Mouse (Mus musculus) skeletal muscle tissue, adult 2 months (tissue): ENCODE results near the gene Pdxk.

Experiments used
- DNase-seq: peaks from one replicate; pipeline ENCODE4 v3.0.0-alpha.2; 2012; ENCODE audit warnings: low read depth, low spot score

Pdxk gene

DNA sequence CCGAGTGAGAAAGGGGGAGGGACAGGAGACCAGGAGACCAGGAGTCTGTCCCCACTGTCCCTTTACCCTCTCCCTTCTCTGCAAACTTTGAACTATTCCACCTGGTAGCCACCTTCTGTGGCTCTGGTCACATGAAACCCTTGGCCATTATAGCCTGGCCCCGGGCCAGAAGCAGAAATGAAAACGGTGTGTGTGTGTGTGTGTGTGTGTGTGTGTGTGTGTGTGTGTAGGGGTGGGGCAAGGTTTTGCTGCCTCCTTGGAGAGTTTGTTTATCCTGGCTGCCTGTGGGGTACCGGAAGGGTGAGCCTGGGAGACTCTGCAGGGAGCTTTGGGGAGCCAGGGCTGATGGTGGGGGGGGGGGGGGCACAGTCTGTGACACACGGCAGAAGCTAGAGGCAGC lies 4.3 kb downstream of the Pdxk start:
- no peak for DNase-seq

- DNase-seq: peak; percentile 70
Observed at GRCm38 (mm10) chr10:78458348-78459111, 6.2 kb downstream of the Pdxk start.

- DNase-seq: peak; percentile 71
Observed at GRCm38 (mm10) chr10:78457495-78458347, 7.1 kb downstream of the Pdxk start.

DNA sequence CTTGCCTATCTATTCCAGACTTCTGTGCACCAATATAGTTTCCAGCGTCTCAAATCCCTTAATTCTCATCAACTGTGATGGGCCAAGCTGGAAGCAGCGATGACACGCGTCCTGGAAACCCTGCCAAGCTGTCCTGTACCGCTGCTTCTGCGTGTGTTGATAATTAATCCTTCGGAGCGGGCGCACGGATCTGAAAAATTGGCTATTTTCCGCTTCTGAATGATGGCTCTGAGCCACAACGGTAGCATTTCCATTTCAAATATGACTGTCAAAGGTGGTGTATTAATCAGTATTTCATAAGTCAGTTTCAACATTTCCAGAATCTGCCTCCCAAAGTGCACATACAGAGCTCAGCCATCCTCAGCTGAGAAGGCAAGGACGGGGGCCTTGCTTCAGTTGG lies 8.1 kb downstream of the Pdxk start:
- DNase-seq: no peak

DNA sequence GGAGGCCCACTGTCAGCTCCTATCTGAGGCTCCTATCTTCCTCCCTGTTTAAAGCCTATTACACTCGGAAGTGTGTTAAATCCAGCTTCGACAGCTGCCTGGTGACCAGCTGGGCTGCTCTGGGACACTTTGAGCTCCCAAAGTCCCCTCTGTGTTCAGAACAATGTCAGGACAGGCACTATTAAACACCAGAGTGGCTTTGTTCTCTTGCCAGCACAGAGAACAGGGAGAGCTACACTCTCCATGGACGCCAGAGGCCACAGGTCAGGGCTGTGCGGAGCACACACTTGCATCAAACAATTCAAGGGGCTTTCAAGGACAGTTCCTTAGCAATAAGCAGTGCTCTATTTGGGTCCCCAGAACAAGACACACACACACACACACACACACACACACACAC lies 12.1 kb downstream of the Pdxk start:
- DNase-seq: peak; percentile 40

DNA sequence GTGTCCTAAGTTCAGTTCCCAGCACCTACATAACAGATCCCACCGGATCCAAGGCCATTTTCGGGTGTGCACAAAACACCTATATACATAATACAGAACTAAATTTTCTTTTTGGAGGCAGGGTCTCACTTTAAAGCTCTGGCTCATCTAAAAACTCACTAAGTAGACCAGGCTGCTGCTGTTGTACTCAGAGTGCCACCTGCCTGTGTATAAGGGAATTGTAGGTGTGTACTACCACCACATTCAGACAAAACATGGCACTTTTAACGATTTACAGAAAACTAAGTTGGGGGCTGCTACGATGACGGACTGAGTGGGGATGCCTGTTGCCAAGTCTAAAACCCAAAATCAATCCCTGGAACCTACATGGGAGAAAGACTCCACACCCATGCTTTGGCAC lies 14.0 kb downstream of the Pdxk start:
- no peak for DNase-seq

DNA sequence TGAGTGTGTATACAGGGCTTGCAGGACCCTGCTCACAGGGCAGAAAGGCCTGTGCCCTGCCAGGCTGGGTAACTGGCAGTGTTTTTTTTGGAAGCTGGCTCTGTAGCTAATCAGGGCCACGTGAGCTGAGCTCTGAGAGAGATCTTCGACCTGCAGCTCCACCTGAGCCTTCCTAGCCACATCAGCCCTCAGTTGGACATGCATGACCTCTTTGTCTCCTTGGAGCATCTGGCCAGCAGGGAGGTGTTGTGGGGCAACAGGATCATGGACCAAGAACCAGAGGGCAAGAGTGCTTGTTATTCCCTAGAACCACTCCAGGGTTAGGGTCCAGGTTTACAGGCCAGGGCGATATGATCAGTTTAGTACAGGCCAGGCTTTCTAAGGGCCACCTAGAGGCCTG lies 17.4 kb downstream of the Pdxk start:
- DNase-seq: no peak

GRCm38 (mm10) chr10:78446195-78446594 lies 18.6 kb downstream of the Pdxk start:
- no peak for DNase-seq

DNA sequence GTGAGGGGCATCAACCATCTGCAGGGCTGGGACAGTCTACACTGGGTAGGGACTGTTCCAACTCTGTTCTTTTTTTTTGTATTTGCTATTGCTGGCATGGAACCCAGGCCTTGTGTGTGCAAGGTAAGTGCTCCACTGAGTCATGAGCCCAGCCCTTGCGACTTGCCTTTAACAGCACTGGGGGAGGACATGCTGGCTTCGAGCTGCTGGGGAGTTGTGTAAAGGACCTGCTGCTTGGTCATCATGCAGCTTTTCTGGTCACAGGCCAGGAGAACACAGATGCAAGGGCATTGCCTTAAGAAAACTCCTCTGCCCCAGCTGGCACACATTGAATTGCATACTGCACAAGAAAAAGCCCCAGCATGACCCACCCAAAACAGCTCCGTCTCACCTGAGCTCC lies 22.5 kb downstream of the Pdxk start:
- no peak for DNase-seq

DNA sequence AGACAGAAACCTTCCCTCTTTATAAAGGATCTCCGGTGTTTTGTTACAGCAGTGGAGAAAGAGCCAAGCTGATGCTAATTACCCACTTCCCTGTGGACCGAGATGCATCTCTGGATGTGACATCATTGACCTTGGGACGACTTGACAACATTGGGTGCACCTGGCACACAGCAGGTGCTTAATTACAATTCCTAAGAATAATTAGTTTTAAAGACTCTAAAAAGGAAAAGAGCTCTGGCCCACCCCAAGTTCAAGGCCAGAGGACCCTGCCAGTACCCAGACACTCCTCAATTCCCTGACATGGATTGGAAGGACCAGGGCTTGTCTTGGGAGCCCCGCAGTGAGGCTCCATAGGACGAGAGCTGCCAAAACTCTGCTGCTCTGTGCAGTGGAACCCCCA lies 23.2 kb downstream of the Pdxk start:
- no peak for DNase-seq

- no peak for DNase-seq
Observed at GRCm38 (mm10) chr10:78440812-78441211, 24.0 kb downstream of the Pdxk start.

GRCm38 (mm10) chr10:78439990-78440389 lies 24.8 kb downstream of the Pdxk start:
- DNase-seq: no peak

DNA sequence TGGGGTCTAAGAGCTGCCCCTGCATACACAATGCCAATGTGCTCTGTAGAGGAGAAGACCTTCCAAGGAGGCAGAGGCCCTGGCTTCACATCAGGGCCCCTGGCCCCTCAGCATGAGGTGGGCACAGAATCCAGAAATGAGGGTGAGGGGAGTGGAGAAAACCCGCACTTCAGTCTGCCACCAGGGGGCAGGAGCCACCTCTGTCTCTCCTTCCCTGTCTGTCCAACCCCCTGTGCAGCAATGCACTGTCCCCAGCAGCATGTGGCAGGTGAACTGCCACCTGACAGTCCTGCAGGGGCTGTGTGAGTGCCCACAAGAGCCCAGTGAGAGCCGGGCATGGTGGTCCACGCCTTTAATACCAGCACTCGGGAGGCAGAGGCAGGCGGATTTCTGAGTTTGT lies 25.2 kb downstream of the Pdxk start:
- no peak for DNase-seq

GRCm38 (mm10) chr10:78438094-78438493 lies 26.7 kb downstream of the Pdxk start:
- DNase-seq: peak; percentile 29

- no peak for DNase-seq
Observed at GRCm38 (mm10) chr10:78432853-78433252, 31.9 kb downstream of the Pdxk start.

- no peak for DNase-seq
Observed at GRCm38 (mm10) chr10:78429776-78430175, 35.0 kb downstream of the Pdxk start.

- DNase-seq: no peak
Observed at GRCm38 (mm10) chr10:78429180-78429579, 35.6 kb downstream of the Pdxk start.

- DNase-seq: no peak
Observed at GRCm38 (mm10) chr10:78428070-78428469, 36.7 kb downstream of the Pdxk start.

- no peak for DNase-seq
Observed at GRCm38 (mm10) chr10:78426117-78426735, 38.5 kb downstream of the Pdxk start.

DNA sequence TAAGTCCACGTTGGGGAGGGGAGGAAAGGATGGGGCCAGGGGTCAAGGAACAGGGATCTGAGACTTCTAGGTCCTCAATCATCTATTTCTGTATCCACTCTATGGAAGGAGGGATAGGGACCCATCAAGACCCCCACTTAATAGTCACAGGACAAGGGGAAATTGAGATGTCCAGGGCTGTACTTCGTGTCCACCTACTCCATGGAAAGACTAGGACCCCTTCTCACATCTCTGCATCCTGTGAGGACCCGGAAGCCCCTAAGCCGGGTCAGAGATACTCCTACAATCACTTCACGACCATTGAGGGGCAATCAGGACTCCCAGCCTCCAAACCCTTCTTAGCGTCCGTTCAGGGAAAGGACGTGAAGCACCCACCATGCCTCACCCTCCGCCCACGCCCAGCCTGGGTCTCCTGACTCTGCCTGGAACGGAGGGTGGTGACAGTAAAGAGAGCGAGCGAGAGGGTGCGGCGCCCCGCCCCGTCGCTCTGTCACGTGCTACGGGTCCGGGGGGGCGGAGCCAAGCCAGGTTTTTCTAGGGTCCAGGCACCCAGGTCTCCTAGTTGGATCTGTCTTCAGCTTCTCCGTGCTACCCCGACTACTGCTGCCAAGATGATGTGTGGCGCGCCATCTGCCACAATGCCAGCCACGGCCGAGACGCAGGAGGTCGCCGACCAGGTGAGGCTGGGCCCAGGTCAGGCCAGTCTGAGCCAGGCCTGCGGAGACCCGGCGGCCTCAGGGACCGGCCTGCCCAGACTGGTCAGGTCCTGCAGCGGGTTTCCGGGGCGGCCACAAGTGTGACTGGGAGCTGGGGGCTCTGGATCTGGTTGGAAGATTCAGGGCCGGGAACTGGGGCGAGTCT lies 39.4 kb downstream of the Pdxk start, which contains the start of gene Cstb:
Gene Cstb, plus strand, starts transcription at position 489 of the 861 bp plus-strand sequence.
- DNase-seq: peak; percentile 55

DNA sequence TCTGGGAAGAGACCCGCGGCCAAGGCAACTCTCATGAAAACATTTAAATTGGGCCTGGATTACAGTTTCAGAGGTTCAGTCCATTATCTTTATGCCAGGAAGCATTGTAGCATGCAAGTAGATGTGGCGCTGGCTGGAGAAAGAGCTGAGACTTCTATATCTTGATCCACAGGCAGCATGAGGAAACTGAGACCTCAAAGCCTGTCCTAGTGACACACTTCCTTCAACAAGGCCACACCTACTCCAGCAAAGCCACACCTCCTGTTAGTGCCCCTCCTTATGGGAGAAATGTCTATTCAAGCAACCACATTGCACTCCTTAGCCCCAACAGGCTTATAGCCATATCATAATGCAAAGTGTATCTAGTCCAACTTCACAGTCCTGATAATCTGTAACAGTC lies 42.2 kb downstream of the Pdxk start:
- no peak for DNase-seq
